Mouse (Mus musculus) testis, adult 2 months (tissue): ENCODE data around the gene Chchd3. TPM values are rescaled to one million over a fixed set of nuclear protein-coding genes. Genes with fewer than 3 reads are reported as not detected.

Experiments
- H3K27ac ChIP-seq: fragments of 200-500 bp; 2 replicates; pipeline ENCODE4 v1.5.1; 2012; ENCODE audit warnings: low read depth, low read length; ENCODE audit not compliant: control insufficient read depth, insufficient read depth
- H3K27me3 ChIP-seq: fragments of 200-500 bp; 2 replicates; pipeline ENCODE4 v1.6.1; 2012; ENCODE audit warnings: mild to moderate bottlenecking, low read length, moderate library complexity; ENCODE audit not compliant: control insufficient read depth, insufficient read depth
- H3K36me3 ChIP-seq: fragments of 200-500 bp; 2 replicates; pipeline ENCODE4 v1.6.1; 2012; ENCODE audit warnings: mild to moderate bottlenecking, low read length; ENCODE audit not compliant: control insufficient read depth, insufficient read depth
- H3K4me1 ChIP-seq: fragments of 200-500 bp; 2 replicates; pipeline ENCODE4 v1.6.1; 2012; ENCODE audit warnings: low read length; ENCODE audit not compliant: control insufficient read depth, insufficient read depth
- H3K4me3 ChIP-seq: fragments of 200-500 bp; 2 replicates; pipeline ENCODE4 v1.5.1; 2012; ENCODE audit warnings: low read depth, mild to moderate bottlenecking, low read length, moderate library complexity, mixed read lengths; ENCODE audit not compliant: control insufficient read depth
- CTCF ChIP-seq: fragments of 200-500 bp; IDR thresholded peaks from 2 replicates; pipeline ENCODE4 v1.5.1; 2012; ENCODE audit warnings: low read depth, mild to moderate bottlenecking, inconsistent platforms, low read length, moderate library complexity; ENCODE audit not compliant: control insufficient read depth, insufficient read depth, insufficient replicate concordance
- POLR2A ChIP-seq: fragments of 200-500 bp; IDR thresholded peaks from 2 replicates; pipeline ENCODE4 v1.6.1; 2012; ENCODE audit warnings: low read depth, mild to moderate bottlenecking, inconsistent platforms, low read length, moderate library complexity; ENCODE audit not compliant: control insufficient read depth
- polyA plus RNA-seq: library from polyadenylated mRNA; depleted of rRNA; stranded (reverse); fragments of >200 nt; gene quantifications from 2 replicates; pipeline ENCODE4 v1.2.3, GENCODE M21; 2012

Chchd3 gene
- polyA plus RNA-seq, 1 experiment = 192 TPM

GRCm38 (mm10) chr6:32978811-32979210 lies 81.2 kb downstream of the Chchd3 start:
- Histone ChIP-seq H3K27ac (no peak overlapping the region), H3K4me3 (no peak overlapping the region), H3K27me3 (no peaks in the 10 kb centered on the region), H3K4me1 (no peaks in the 10 kb centered on the region), H3K36me3 (no peaks in the 10 kb centered on the region)
- TF ChIP-seq CTCF (no peak), POLR2A (no peak)

- no peaks in the 10 kb centered on the region for H3K36me3 ChIP-seq
- no peaks in the 10 kb centered on the region for H3K4me1 ChIP-seq
- H3K4me3 ChIP-seq = no peak overlapping the region
- TF ChIP-seq POLR2A (no peak), CTCF (no peak)
- H3K27me3 ChIP-seq = no peaks in the 10 kb centered on the region
- no peak overlapping the region for H3K27ac ChIP-seq
Measured at GRCm38 (mm10) chr6:32971926-32972325, 88.1 kb downstream of the Chchd3 start.

- no peaks in the 10 kb centered on the region for H3K4me1 ChIP-seq
- no peaks in the 10 kb centered on the region for H3K27me3 ChIP-seq
- no peak for TF ChIP-seq POLR2A
- no peak for TF ChIP-seq CTCF
- H3K27ac ChIP-seq = no peak overlapping the region
- no peaks in the 10 kb centered on the region for H3K36me3 ChIP-seq
- no peak overlapping the region for H3K4me3 ChIP-seq
Measured at GRCm38 (mm10) chr6:32968971-32969370, 91.1 kb downstream of the Chchd3 start.

- Histone ChIP-seq H3K27ac (no peak overlapping the region), H3K36me3 (no peaks in the 10 kb centered on the region), H3K27me3 (no peaks in the 10 kb centered on the region), H3K4me3 (no peak overlapping the region), H3K4me1 (no peaks in the 10 kb centered on the region)
- TF ChIP-seq POLR2A = no peak
- no peak for TF ChIP-seq CTCF
Measured at GRCm38 (mm10) chr6:32962048-32962447, 98.0 kb downstream of the Chchd3 start.

DNA sequence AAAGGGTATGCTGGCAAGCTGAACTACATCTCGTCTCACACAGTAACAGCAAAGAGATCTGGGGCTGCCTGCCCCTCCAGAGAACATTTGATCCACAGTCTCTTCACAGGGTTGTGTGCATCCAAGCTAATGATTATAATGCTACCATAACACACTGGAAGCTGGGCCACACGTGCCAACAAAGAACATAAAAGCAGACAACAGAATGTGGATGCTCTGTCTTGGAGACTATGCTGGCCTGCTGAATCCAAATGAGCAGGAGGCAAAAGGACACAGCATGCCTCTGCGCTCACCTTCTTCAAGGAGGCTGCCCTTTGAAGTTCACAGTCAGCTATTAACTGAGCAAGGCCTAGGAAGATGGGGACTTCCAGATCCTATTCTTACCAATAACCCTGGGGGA lies 98.6 kb downstream of the Chchd3 start:
- no peaks in the 10 kb centered on the region for H3K4me1 ChIP-seq
- H3K27me3 ChIP-seq = no peaks in the 10 kb centered on the region
- TF ChIP-seq CTCF (no peak), POLR2A (no peak)
- H3K27ac ChIP-seq = no peak overlapping the region
- H3K4me3 ChIP-seq = no peak overlapping the region
- H3K36me3 ChIP-seq = no peaks in the 10 kb centered on the region

GRCm38 (mm10) chr6:32959816-32960550 lies 100.1 kb downstream of the Chchd3 start:
- Histone ChIP-seq H3K27me3 (no peaks in the 10 kb centered on the region), H3K4me3 (no peak overlapping the region), H3K27ac (no peak overlapping the region), H3K36me3 (no peaks in the 10 kb centered on the region), H3K4me1 (no peaks in the 10 kb centered on the region)
- TF ChIP-seq POLR2A (no peak), CTCF (no peak)

- Histone ChIP-seq H3K36me3 (no peaks in the 10 kb centered on the region), H3K4me1 (no peaks in the 10 kb centered on the region), H3K27ac (no peak overlapping the region), H3K4me3 (no peak overlapping the region), H3K27me3 (no peaks in the 10 kb centered on the region)
- TF ChIP-seq POLR2A (no peak), CTCF (no peak)
Measured at GRCm38 (mm10) chr6:32955481-32955880, 104.6 kb downstream of the Chchd3 start.

DNA sequence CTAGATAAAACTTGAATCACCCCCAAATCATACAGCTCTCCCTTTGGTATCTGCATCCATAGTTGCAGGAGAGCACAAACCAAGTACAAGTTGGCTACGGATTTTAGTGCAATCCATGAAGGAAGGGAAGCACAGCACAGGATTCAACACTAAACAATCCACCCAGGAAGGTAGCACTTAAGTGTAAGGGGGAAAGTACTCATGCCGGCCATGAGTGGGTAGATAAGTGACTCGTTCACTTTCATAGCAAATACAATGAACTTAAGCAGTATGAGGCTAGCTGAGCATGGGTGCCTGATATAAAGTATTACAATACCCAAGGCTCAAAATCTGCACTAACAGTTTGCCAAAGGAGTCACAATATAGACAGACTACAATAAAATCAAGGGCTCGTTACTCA lies 109.1 kb downstream of the Chchd3 start:
- Histone ChIP-seq H3K4me3 (no peak overlapping the region), H3K36me3 (no peaks in the 10 kb centered on the region), H3K27me3 (no peaks in the 10 kb centered on the region), H3K4me1 (no peaks in the 10 kb centered on the region), H3K27ac (no peak overlapping the region)
- TF ChIP-seq POLR2A = no peak
- no peak for TF ChIP-seq CTCF

DNA sequence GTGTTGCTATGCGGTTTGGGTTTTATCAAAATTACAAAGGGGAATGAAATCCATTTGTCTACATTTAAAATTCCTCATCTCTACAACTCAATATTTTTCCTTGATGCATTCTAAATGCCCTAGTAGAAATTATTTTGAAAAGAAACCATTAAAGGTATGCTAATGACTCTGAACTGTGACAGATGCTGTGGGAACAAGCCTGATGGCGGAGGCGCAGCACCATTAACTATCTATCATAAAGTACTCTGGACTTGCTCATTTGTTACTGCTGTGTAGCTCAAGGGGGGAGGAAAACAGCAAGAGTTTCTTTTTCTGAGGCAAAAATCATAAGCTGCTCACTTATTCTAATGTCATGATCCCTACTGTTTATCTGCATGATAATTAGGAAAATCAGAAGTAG lies 110.4 kb downstream of the Chchd3 start:
- Histone ChIP-seq H3K36me3 (no peaks in the 10 kb centered on the region), H3K4me3 (no peak overlapping the region), H3K27me3 (no peaks in the 10 kb centered on the region), H3K27ac (no peak overlapping the region), H3K4me1 (no peaks in the 10 kb centered on the region)
- TF ChIP-seq POLR2A (no peak), CTCF (no peak)
